Comparison of ENCODE assay signal across 11 mouse cellular contexts in the genomic region with DNA sequence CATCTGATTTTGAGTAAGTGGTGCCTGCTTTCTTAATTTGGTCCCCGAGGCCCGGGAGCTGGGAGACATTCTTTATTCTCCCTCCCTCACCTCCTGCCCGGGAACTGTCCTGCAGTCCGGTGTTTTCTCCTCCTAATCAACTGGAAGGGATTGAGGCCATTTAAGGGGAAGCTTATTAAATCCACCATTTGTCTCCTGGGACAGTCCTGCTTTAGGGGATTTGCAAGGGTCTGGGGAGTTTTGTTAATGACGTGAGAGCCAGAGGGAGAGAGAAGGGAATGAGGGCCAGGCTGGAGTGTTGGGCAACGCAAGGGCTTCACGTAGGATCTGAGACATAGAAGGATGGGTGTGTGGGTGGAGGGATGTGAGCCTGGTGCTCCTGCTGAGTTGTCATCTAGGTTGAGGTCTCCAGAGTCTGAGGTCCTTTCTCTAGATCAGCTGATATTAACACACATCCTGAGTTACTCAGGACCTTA.
DNase-seq lines count a peak whose midpoint lies in the region; ATAC-seq lines count a peak whose summit lies in the region.
"Had no signal": no experiment of that assay in that cellular context is flagged by ENCODE, and none has a peak within 500 bp of the region (broad histone marks: within the 10 kb centered on the region; RNA-seq: fewer than 3 reads in every experiment).

No protein-coding gene starts in this region.

- peaks cover 46% of the 10 kb centered on the region for H3K4me1 ChIP-seq in heart, embryonic 13.5 days
- H3K4me1 ChIP-seq in brown adipose tissue, adult 24 weeks (ENCODE audit: control insufficient read depth, insufficient read depth, insufficient read length, low read length), result peaks cover 14% of the 10 kb centered on the region
- peaks cover 44% of the 10 kb centered on the region for H3K4me1 ChIP-seq in hindbrain, embryonic 12.5 days
- H3K4me1 ChIP-seq in midbrain, embryonic 12.5 days, result peaks cover 59% of the 10 kb centered on the region

- 9% methylated on average over 7 of the region's 7 CpGs for WGBS in heart, embryonic 13.5 days
- WGBS in hindbrain, embryonic 12.5 days, result 8% methylated on average over 7 of the region's 7 CpGs
- WGBS in midbrain, embryonic 12.5 days, result 4% methylated on average over 7 of the region's 7 CpGs

- peak overlapping the region; percentile 63 for H3K4me2 ChIP-seq in heart, embryonic 13.5 days
- H3K4me2 ChIP-seq in hindbrain, embryonic 12.5 days (replicated peaks), result peak overlapping the region; percentile 16; the same call in 1 of the 2 replicates
- H3K4me2 ChIP-seq in midbrain, embryonic 12.5 days (replicated peaks), result peak overlapping the region; percentile 13; the same call in 1 of the 2 replicates
- H3K4me2 ChIP-seq: liver, embryonic 13.5 days had no signal

- peaks cover 9% of the 10 kb centered on the region for H3K9me3 ChIP-seq in heart, embryonic 13.5 days
- peaks cover 5% of the 10 kb centered on the region; the same call in 1 of the 2 replicates for H3K9me3 ChIP-seq in hindbrain, embryonic 12.5 days (replicated peaks)
- H3K9me3 ChIP-seq in midbrain, embryonic 12.5 days, result peaks cover 3% of the 10 kb centered on the region; the same call in 1 of the 2 replicates
- H3K9me3 ChIP-seq: liver, embryonic 13.5 days had no signal

- no peaks in the 10 kb centered on the region for H3K27me3 ChIP-seq in heart, embryonic 13.5 days (replicated peaks)
- H3K27me3 ChIP-seq in hindbrain, embryonic 12.5 days, result peaks cover 5% of the 10 kb centered on the region; the same call in 1 of the 2 replicates
- peaks cover 39% of the 10 kb centered on the region for H3K27me3 ChIP-seq in midbrain, embryonic 12.5 days
- H3K27me3 ChIP-seq: liver, embryonic 13.5 days had no signal

- no peak for ATAC-seq in heart, embryonic 13.5 days (ENCODE audit: extremely low read depth, insufficient number of reproducible peaks, low FRiP score, low TSS enrichment)
- no peak for ATAC-seq in hindbrain, embryonic 12.5 days (ENCODE audit: low FRiP score)
- no peak for ATAC-seq in midbrain, embryonic 12.5 days (ENCODE audit: low FRiP score, low read depth)
- ATAC-seq in megakaryocyte progenitor cell, adult 5-6 weeks (replicated peaks; ENCODE audit: poor library complexity), result no peak

- H3K27ac ChIP-seq in heart, embryonic 13.5 days (replicated peaks), result peak overlapping the region; percentile 92
- H3K27ac ChIP-seq in brown adipose tissue, adult 24 weeks (replicated peaks; ENCODE audit: low read depth, low read length), result peak overlapping the region; percentile 93
- no peak overlapping the region for H3K27ac ChIP-seq in hindbrain, embryonic 12.5 days
- H3K27ac ChIP-seq in midbrain, embryonic 12.5 days (replicated peaks), result no peak overlapping the region
- H3K27ac ChIP-seq: liver, embryonic 13.5 days had no signal

- H3K36me3 ChIP-seq in heart, embryonic 13.5 days, result peaks cover 7% of the 10 kb centered on the region; the same call in 1 of the 2 replicates
- H3K36me3 ChIP-seq in hindbrain, embryonic 12.5 days, result no peaks in the 10 kb centered on the region
- H3K36me3 ChIP-seq in midbrain, embryonic 12.5 days, result no peaks in the 10 kb centered on the region
- H3K36me3 ChIP-seq: liver, embryonic 13.5 days had no signal

- DNase-seq in heart, adult 11 months, result no peak
- DNase-seq in right cerebral cortex, postnatal 4 days, result no peak
- no peak for DNase-seq in layer of hippocampus, postnatal 36 days
- DNase-seq: adrenal gland, adult 8-10 months; liver, embryonic 13.5 days; right cerebral cortex, postnatal 25 days had no signal

- peak overlapping the region; percentile 38 for H3K4me3 ChIP-seq in heart, embryonic 13.5 days
- peak overlapping the region; percentile 34 for H3K4me3 ChIP-seq in brown adipose tissue, adult 24 weeks (ENCODE audit: insufficient read depth, low read depth, low read length)
- no peak overlapping the region for H3K4me3 ChIP-seq in hindbrain, embryonic 12.5 days
- no peak overlapping the region for H3K4me3 ChIP-seq in midbrain, embryonic 12.5 days
- H3K4me3 ChIP-seq: liver, embryonic 13.5 days had no signal

- H3K9ac ChIP-seq in heart, embryonic 13.5 days, result peak overlapping the region; percentile 72
- no peak overlapping the region for H3K9ac ChIP-seq in hindbrain, embryonic 12.5 days
- H3K9ac ChIP-seq in midbrain, embryonic 12.5 days (replicated peaks), result no peak overlapping the region
- H3K9ac ChIP-seq: liver, embryonic 13.5 days had no signal

Comparison
In these comparisons a context has a peak if more than half of its experiments do, and no peak if none do; other contexts are left out.
1. H3K27ac ChIP-seq: peak in heart, embryonic 13.5 days (single experiment) and brown adipose tissue, adult 24 weeks (single experiment); none in hindbrain, embryonic 12.5 days (single experiment) and midbrain, embryonic 12.5 days (single experiment).
2. H3K4me2 ChIP-seq: peak in every context shown above with its lines; median percentile 63 in heart, embryonic 13.5 days; 16 in hindbrain, embryonic 12.5 days; 13 in midbrain, embryonic 12.5 days.
3. H3K4me3 ChIP-seq: peak in heart, embryonic 13.5 days (single experiment) and brown adipose tissue, adult 24 weeks (single experiment); none in hindbrain, embryonic 12.5 days (single experiment) and midbrain, embryonic 12.5 days (single experiment).